Mouse (Mus musculus): ENCODE measurements at regions not wholly inside any gene's neighbourhood (a gene's known extent, or its start where the extent isn't known, plus 50 kb on each side); places are given as distances from the start of the nearest gene placed in this dataset.

DNA sequence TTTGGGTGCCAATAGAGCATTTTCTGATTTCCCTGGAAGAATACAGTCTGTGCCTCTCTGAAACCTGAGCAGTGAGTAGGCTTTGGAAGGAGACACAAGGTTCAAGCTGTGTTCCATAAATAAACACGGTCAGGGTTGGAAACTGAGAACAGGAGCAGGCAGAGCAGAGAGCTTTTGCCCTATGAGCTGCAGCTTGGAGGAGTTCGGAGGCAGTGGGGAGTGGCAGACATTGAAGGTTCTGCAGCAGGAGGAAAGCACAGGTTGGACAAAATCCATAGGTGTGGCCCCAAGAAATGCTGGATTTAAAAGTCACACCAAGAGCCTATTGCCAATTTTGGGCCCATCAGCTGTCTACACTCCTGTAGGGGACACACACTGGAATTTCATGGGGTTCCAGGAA lies 59.0 kb upstream of the Cd93 start:
- Histone ChIP-seq H3K4me3 (no peak overlapping the region), H3K9me3 (no peaks in the 10 kb centered on the region), H3K27ac (no peak overlapping the region), H3K9ac (no peak overlapping the region), H3K36me3 (no peaks in the 10 kb centered on the region), H3K4me2 (no peak overlapping the region), H3K4me1 (no peaks in the 10 kb centered on the region), H3K27me3 (no peaks in the 10 kb centered on the region)
- 55% methylated on average over 2 of the region's 2 CpGs for WGBS
- ATAC-seq (ENCODE audit: insufficient number of reproducible peaks, insufficient read depth, low FRiP score, low TSS enrichment, low read depth), result no peak

DNA sequence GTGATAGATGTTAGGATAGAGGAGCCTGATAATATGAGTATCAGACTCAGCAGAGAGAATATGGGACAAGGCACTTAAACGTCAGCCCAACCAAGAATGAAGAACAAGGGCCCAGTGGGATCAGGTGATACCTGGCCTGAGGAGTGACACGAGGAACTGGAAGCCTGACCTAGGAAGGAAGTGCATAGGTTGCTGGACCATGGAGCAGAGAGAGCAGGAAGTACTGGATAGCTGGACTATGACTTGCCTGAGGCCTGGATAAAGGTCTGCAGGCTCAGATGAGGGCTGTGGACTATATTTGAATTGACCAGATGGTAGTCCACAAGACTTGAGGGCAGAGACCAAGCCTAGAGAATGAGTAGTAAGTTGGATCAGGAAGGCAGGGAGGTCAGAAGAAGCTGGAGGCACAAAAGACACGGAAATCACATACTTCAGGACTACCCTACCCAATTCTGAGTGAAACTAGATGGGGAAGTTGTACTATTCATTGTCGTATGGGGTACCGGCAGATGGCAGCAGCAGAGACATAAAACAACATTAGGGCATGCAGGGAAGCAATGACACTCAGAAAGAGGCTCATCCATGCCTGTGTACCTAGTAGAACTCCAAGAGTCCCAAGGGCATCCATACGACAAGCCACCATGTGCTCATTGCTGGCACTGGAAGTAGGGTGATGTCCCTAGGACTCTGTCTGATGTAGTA lies 57.0 kb upstream of the Cd93 start:
- Histone ChIP-seq H3K4me3 (no peak overlapping the region), H3K27ac (no peak overlapping the region), H3K27me3 (no peaks in the 10 kb centered on the region), H3K9me3 (no peaks in the 10 kb centered on the region), H3K36me3 (no peaks in the 10 kb centered on the region), H3K4me2 (no peak overlapping the region), H3K4me1 (no peaks in the 10 kb centered on the region), H3K9ac (no peak overlapping the region)
- 80% methylated on average over 6 of the region's 6 CpGs for WGBS
- ATAC-seq (ENCODE audit: insufficient number of reproducible peaks, insufficient read depth, low FRiP score, low TSS enrichment, low read depth), result no peak

DNA sequence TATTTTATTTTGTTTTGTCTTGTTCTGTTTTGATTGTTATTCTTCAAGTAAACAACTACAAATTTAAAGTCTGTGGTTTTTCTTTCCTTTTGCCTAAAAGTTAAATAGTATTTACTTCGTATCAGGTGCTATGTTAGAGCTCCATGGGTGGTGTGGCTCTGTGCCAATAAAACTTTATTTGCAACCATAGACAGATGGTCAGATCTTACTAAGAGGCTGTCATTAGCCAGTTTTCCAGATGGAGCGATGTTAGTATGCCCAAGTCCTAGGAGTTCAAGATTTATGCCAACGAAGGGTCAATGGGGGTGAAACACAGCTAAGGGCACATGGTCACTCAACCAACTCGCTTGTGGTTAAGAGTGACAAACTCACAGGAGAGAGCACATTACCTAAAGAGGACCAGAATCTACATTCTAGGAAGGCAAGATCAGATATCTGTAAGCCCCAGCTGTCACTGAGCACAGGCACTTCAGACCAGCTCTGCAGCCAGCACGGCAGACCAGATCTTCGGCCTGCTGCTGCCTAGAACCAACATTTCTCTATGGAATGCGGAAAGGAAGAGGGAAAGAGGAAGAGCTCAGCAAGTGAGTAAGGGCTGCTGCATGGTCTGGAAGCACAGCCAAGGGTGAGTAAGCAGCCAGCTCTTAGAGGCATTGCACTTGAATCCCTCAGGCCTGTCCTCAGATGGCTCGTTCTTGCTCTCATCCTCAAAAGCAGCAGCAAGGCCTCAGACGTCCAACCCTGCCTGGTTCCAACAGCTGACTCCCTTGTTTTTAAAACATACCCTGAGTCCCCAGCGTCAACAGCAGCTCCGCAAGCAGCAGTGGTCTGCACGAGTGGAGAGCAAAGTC lies 54.3 kb upstream of the Cd93 start:
- 81% methylated on average over 12 of the region's 12 CpGs for WGBS
- Histone ChIP-seq H3K27me3 (no peaks in the 10 kb centered on the region), H3K27ac (no peak overlapping the region), H3K9me3 (no peaks in the 10 kb centered on the region), H3K36me3 (no peaks in the 10 kb centered on the region), H3K4me2 (no peak overlapping the region), H3K4me3 (no peak overlapping the region), H3K4me1 (no peaks in the 10 kb centered on the region), H3K9ac (no peak overlapping the region)
- no peak for ATAC-seq (ENCODE audit: insufficient number of reproducible peaks, insufficient read depth, low FRiP score, low TSS enrichment, low read depth)

DNA sequence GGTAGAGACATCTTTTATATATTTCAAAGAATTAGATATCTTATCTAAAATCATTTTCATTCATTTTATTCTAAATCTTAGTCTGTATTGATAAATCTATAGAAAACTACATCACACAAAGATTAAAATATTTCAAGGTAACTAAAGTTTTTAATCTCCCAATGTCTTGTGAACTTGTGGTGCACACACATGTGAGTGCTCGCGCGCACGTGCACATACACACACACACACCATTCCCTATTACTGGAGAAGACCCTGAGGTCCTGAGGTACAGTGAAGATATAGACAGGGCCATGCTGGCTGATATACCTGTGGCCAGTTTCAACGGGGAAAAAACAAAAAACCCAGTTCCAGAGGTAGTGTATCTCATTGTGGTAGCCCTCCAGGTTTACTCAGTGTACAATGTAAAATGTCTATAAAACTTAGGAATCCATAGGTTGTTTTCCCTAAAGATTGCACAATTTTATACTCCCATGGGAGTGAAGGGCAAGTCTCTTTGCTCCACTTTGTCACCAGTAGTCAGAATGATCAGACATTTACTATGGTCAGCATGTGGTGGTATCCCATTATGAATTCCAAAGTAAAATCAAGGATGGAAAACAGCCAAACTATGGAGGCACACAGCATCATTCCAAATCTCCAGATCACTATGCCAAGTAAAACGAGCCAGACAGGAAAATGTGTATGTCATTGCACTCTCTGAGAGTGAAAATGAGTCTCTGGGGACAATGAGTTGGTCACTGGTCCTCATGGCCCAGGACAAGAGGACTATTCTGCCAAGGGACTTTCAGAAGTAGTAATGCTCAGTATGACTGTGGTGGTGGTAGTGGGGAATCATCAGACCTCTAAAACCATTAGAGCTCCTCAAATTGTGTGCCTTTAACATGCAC lies 53.0 kb upstream of the Cd93 start:
- Histone ChIP-seq H3K36me3 (no peaks in the 10 kb centered on the region), H3K4me2 (no peak overlapping the region), H3K9me3 (no peaks in the 10 kb centered on the region), H3K9ac (no peak overlapping the region), H3K4me3 (no peak overlapping the region), H3K27me3 (no peaks in the 10 kb centered on the region), H3K4me1 (no peaks in the 10 kb centered on the region), H3K27ac (no peak overlapping the region)
- WGBS, result 88% methylated on average over 6 of the region's 6 CpGs
- no peak for ATAC-seq (ENCODE audit: insufficient number of reproducible peaks, insufficient read depth, low FRiP score, low TSS enrichment, low read depth)

DNA sequence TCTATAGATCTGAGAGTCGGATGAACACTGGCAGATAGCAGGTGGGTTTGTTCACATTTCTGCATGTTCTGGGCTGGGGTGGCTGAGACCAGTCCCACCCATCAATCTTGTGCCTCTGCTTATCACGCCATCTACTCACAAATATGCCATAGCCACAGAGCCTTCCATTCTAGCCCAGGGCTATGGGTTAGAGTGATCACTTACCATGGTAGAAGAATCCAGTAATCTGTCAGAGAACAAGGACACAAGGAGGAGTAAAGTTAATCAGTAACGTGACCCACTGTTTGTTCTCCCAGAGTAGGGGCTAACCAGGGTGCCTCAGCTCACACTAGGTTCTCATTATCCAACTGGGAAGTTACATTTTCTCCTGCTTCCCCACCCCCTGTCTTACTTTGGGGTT lies 52.1 kb upstream of the Cd93 start:
- Histone ChIP-seq H3K4me2 (no peak overlapping the region), H3K9me3 (no peaks in the 10 kb centered on the region), H3K36me3 (no peaks in the 10 kb centered on the region), H3K9ac (no peak overlapping the region), H3K27me3 (no peaks in the 10 kb centered on the region), H3K27ac (no peak overlapping the region), H3K4me1 (no peaks in the 10 kb centered on the region), H3K4me3 (no peak overlapping the region)
- no peak for ATAC-seq (ENCODE audit: insufficient number of reproducible peaks, insufficient read depth, low FRiP score, low TSS enrichment, low read depth)
- WGBS, result 63% methylated on average over 3 of the region's 3 CpGs

DNA sequence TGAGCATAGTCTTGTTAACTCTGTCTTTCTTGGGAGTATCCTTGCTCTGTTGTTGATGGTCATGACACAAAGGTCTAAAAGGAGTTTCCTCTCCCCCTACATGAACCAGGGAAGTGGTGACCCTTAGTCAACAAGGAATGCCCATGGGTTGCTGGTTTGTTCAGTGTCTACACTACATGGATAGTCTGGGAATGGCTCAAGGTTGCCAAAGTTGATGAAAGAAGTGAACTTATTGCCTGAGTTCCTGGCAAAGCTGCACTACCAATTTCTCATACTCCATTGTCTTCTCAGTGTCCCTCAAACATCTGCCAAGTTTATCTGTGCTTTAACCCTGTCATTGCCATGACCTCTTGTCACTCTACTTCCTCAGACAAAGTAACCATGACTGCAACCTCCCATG lies 49.9 kb upstream of the Cd93 start:
- H3K9me3 ChIP-seq, result no peaks in the 10 kb centered on the region
- ATAC-seq (ENCODE audit: insufficient number of reproducible peaks, insufficient read depth, low FRiP score, low TSS enrichment, low read depth), result no peak

More for the DNA sequence above, 49.9 kb upstream of the Cd93 start:
- Histone ChIP-seq H3K27ac (no peak overlapping the region), H3K27me3 (no peaks in the 10 kb centered on the region), H3K4me2 (no peak overlapping the region), H3K36me3 (no peaks in the 10 kb centered on the region), H3K4me3 (no peak overlapping the region), H3K4me1 (no peaks in the 10 kb centered on the region), H3K9ac (no peak overlapping the region)

All from embryonic facial prominence, embryonic 13.5 days (tissue).